Mouse (Mus musculus) stomach, postnatal 0 days (tissue): ENCODE measurements around the gene Alpk1.

Source experiments
- CTCF ChIP-seq: IDR thresholded peaks from 2 replicates; pipeline ENCODE4 v1.5.1; 2016; ENCODE audit warnings: antibody characterized with exemption, low read depth, mild to moderate bottlenecking, moderate library complexity
- EP300 ChIP-seq: optimal IDR thresholded peaks from 2 replicates; pipeline ENCODE3; 2016; ENCODE audit warnings: antibody characterized with exemption

DNA sequence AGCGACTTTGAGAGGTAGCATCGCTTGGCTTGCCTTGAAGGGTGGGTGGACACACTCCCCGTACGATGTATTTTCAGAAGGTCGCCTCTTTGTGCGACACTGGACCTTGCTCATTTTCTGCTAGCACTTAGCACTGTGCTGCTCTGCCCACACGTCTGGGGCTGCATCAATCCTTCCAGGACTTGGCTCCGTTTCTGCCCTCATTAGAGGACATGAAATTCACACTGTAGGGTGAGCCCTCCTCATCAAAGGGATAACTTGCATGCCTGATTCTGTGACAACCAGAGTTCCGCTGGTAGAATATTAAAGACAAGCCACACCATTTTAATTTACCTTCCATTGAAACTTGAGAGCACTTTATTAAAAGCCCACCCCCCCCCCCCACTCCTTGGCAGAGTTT, 67.2 kb downstream of the Alpk1 start:
- no peak for TF ChIP-seq CTCF
- no peak for TF ChIP-seq EP300
